9 mouse cellular contexts compared by ENCODE assay signal in the genomic region with DNA sequence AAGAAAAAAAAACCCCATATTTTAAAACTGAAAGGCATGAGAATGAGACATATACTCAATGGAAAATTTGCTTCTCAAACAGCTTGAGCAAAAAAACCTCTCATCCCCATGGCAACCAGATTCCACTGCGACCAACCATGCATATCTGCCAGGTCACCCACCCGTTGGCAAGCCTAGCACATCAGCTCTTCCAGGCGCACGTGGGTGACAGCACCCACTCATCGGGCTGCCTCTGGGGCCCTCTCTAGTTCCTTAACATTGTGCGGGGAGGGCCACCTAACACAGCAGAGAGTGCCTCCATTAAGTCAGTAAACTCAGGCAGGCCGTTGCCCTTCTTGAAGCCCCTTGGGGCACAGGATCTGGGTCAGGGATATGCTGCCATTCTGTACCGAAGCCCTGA. TPM values are rescaled to one million over a fixed set of nuclear protein-coding genes. Genes with fewer than 3 reads are reported as not detected.
DNase-seq lines count a peak whose midpoint lies in the region; ATAC-seq and TF ChIP-seq lines count a peak whose summit lies in the region.
"Had no signal": no experiment of that assay in that cellular context is flagged by ENCODE, and none has a peak within 500 bp of the region (broad histone marks: within the 10 kb centered on the region; RNA-seq: fewer than 3 reads in every experiment).

No protein-coding gene starts in this region.

- dilution Hi-C loops in CH12.LX (cut with MboI; ENCODE audit: extremely low pct_ligation_motif_present, extremely low pct_unique_long_range_greater_than_20kb, low sequenced_read_pairs), result no loop called here

- TF ChIP-seq CTCF in CH12.LX (conservative IDR thresholded peaks at IDR 0.05 in 1 of 2, IDR thresholded peaks at IDR 0.05 in 1 of 2; ENCODE audit: low read depth in 2 of 2, low read length in 2 of 2), result no peak
- no peak for TF ChIP-seq CTCF in Patski (IDR thresholded peaks at IDR 0.05)

- DNase-seq in CH12.LX (ENCODE audit: extremely low read depth) (peak; percentile 70), Patski (ENCODE audit: low read depth, low spot score) (peak; percentile 85)
- peak; percentile 56 for DNase-seq in kidney, postnatal 14 days
- DNase-seq in urinary bladder, adult 2 months (ENCODE audit: low spot score), result no peak
- no peak for DNase-seq in thymus, postnatal 25 days
- DNase-seq in lung, postnatal 25 days (ENCODE audit: low spot score), result no peak
- no peak for DNase-seq in gastrocnemius, postnatal 25 days

- H3K27ac ChIP-seq in CH12.LX (ENCODE audit: insufficient read depth, low read depth), result no peak overlapping the region
- no peak overlapping the region for H3K27ac ChIP-seq in midbrain, embryonic 13.5 days

- ATAC-seq in Patski, result peak; percentile 45
- 0 out of 2 replicates have a peak, but pooled peaks have one; percentile 68 for ATAC-seq in midbrain, embryonic 13.5 days

- WGBS in midbrain, embryonic 13.5 days, result 60% methylated on average over 8 of the region's 8 CpGs

- TF ChIP-seq RAD21 in CH12.LX (IDR thresholded peaks at IDR 0.05; ENCODE audit: low read depth, low read length), result no peak

- in situ Hi-C loops in CH12.LX (cut with MboI; ENCODE audit: low pct_ligation_motif_present, low pct_unique_long_range_greater_than_20kb, low sequenced_read_pairs) (no loop called here), Patski (cut with MboI; ENCODE audit: low pct_unique_long_range_greater_than_20kb) (no loop called here)

- no peaks in the 10 kb centered on the region for H3K79me2 ChIP-seq in CH12.LX (replicated peaks; ENCODE audit: control insufficient read depth, extremely low read depth, insufficient read depth, poor library complexity, severe bottlenecking)

- H3K27me3 ChIP-seq in CH12.LX (replicated peaks) (no peaks in the 10 kb centered on the region), Patski (no peaks in the 10 kb centered on the region)
- H3K27me3 ChIP-seq in midbrain, embryonic 13.5 days, result no peaks in the 10 kb centered on the region

- H3K9me3 ChIP-seq in CH12.LX (replicated peaks; ENCODE audit: low read length), result no peaks in the 10 kb centered on the region
- H3K9me3 ChIP-seq in midbrain, embryonic 13.5 days, result no peaks in the 10 kb centered on the region

- H3K4me3 ChIP-seq in CH12.LX (replicated peaks in 1 of 3; ENCODE audit: low read depth in 2 of 3, low read length in 2 of 3, poor library complexity in 1 of 3), result no peak overlapping the region
- H3K4me3 ChIP-seq in midbrain, embryonic 13.5 days (replicated peaks), result no peak overlapping the region
- H3K4me3 ChIP-seq: erythroblast, embryonic 14.5 days had no signal

- peak; percentile 15; the same call in 1 of the 2 replicates for TF ChIP-seq EP300 in CH12.LX (IDR thresholded peaks at IDR 0.05; ENCODE audit: low read length)

- POLR2A ChIA-PET in Patski (lab: Charles Lee), result interaction anchor here (1.1 kb wide), 1 partner anchor 127 kb away, joined by 4 read pairs; no protein-coding TSS in a partner anchor

- peaks cover 4 to 24% of the 10 kb centered on the region in 2 experiments; a peak in 3 of 4 replicates for H3K4me1 ChIP-seq in CH12.LX (ENCODE audit: control insufficient read depth in 1 of 2, insufficient read depth in 2 of 2)
- peaks cover 8% of the 10 kb centered on the region for H3K4me1 ChIP-seq in midbrain, embryonic 13.5 days (replicated peaks)

- no peak overlapping the region for H3K4me2 ChIP-seq in CH12.LX (ENCODE audit: insufficient read depth, low read depth, poor library complexity, severe bottlenecking)
- no peak overlapping the region for H3K4me2 ChIP-seq in midbrain, embryonic 13.5 days (replicated peaks)

- H3K36me3 ChIP-seq in CH12.LX (replicated peaks in 1 of 2; ENCODE audit: control insufficient read depth in 1 of 2, insufficient read depth in 1 of 2, low read length in 1 of 2), result no peaks in the 10 kb centered on the region
- peaks cover 5% of the 10 kb centered on the region; the same call in 1 of the 2 replicates for H3K36me3 ChIP-seq in midbrain, embryonic 13.5 days

- CTCF ChIA-PET in Patski (lab: Charles Lee), result interaction anchor here (0.6 to 1.3 kb wide), 3 partner anchors 14 to 21 kb away, joined by 3 to 4 read pairs (median 3); no protein-coding TSS in a partner anchor

- H3K9ac ChIP-seq in CH12.LX (ENCODE audit: insufficient read depth, low read depth), result no peak overlapping the region
- H3K9ac ChIP-seq in midbrain, embryonic 13.5 days (replicated peaks), result no peak overlapping the region

- TF ChIP-seq POLR2A in CH12.LX (IDR thresholded peaks at IDR 0.05; ENCODE audit: low read depth, low read length), result no peak

TF ChIP-seq in CH12.LX, 34 proteins besides CTCF, POLR2A, EP300 and RAD21:
- TF ChIP-seq MXI1 (IDR thresholded peaks at IDR 0.05; ENCODE audit: low read depth, low read length), result 0 out of 2 replicates have a peak, but pooled peaks have one; percentile 47
- TF ChIP-seq SMC3 (IDR thresholded peaks at IDR 0.05; ENCODE audit: low read depth, low read length), result no peak
- no peak for TF ChIP-seq MYC (IDR thresholded peaks at IDR 0.05; ENCODE audit: low read depth, low read length)
- peak; percentile 29; the same call in 1 of the 2 replicates for TF ChIP-seq ETS1 (conservative IDR thresholded peaks at IDR 0.05; ENCODE audit: low read depth, low read length)
- TF ChIP-seq MAX (IDR thresholded peaks at IDR 0.05; ENCODE audit: low read length), result peak; percentile 48; the same call in 1 of the 2 replicates
- peak; percentile 87 for TF ChIP-seq ZNF384 (IDR thresholded peaks at IDR 0.05; ENCODE audit: low read depth, low read length)
- no peak for TF ChIP-seq ZMIZ1 (IDR thresholded peaks at IDR 0.05; ENCODE audit: low read depth, low read length)
- TF ChIP-seq BHLHE40 (IDR thresholded peaks at IDR 0.05; ENCODE audit: low read depth, low read length), result peak; percentile 84
- peak; percentile 18; the same call in 1 of the 2 replicates for TF ChIP-seq USF1 (IDR thresholded peaks at IDR 0.05; ENCODE audit: low read depth, low read length)
- no peak for TF ChIP-seq RCOR1 (conservative IDR thresholded peaks at IDR 0.05; ENCODE audit: low read depth, low read length)

RNA-seq across cellular contexts. Expression of gene Chrna1, which starts 24.9 kb away (rescaled TPM):
- 0.04 TPM in 1 of 2 replicates, not detected in the other for total RNA-seq in CH12.LX (2012; rRNA removed)
- total RNA-seq in CH12.LX (2014; rRNA removed), result not detected in 2 replicates
- not detected in 2 replicates for polyA plus RNA-seq in CH12.LX (2012; ENCODE audit: insufficient read length, low read depth)
- polyA plus RNA-seq in Patski (2021), result 0.05 TPM
- polyA plus RNA-seq in midbrain, embryonic 13.5 days (2015; fragmentation: Nextera tagmentation; extraction: Ambion mirVana), result 0.12 TPM in 2 replicates
- 0.01 TPM in 1 of 2 replicates, not detected in the other for polyA plus RNA-seq in urinary bladder, adult 2 months (2012; rRNA removed)
- 1 to 10 TPM; 7.6 to 9.0 TPM for total RNA-seq in gastrocnemius, postnatal 25 days (2021)
- polyA plus RNA-seq: erythroblast, embryonic 14.5 days had no signal

Comparison
In these comparisons a context has a peak if more than half of its experiments do, and no peak if none do; other contexts are left out.
1. DNase-seq: peak in CH12.LX (single experiment), Patski (single experiment) and kidney, postnatal 14 days (single experiment); none in urinary bladder, adult 2 months (single experiment), thymus, postnatal 25 days (single experiment), lung, postnatal 25 days (single experiment) and gastrocnemius, postnatal 25 days (single experiment).